Mouse (Mus musculus) cerebellum, adult 2 months (tissue): ENCODE measurements around the gene Btnl1. TPM values are rescaled to one million over a fixed set of nuclear protein-coding genes. Genes with fewer than 3 reads are reported as not detected.

Source experiments
- DNase-seq, 2 experiments: peaks; one replicate each; pipeline ENCODE4 v3.0.0; 2021
- H3K27ac ChIP-seq: fragments of 200-500 bp; 2 replicates; pipeline ENCODE4 v1.5.1; 2012; ENCODE audit warnings: low read length, control low read depth, inconsistent platforms; ENCODE audit not compliant: insufficient read depth
- H3K27me3 ChIP-seq: fragments of 200-500 bp; 2 replicates; pipeline ENCODE4 v1.6.1; 2012; ENCODE audit warnings: inconsistent platforms, mild to moderate bottlenecking, low read length, moderate library complexity; ENCODE audit not compliant: control insufficient read depth, insufficient read depth
- H3K4me1 ChIP-seq: fragments of 200-500 bp; 2 replicates; pipeline ENCODE4 v1.6.1; 2011; ENCODE audit warnings: low read length; ENCODE audit not compliant: control insufficient read depth, insufficient read depth
- H3K4me3 ChIP-seq: fragments of 200-500 bp; replicated peaks from 2 replicates; pipeline ENCODE3; 2011; ENCODE audit warnings: mild to moderate bottlenecking, low read depth, low read length, control low read depth; ENCODE audit not compliant: insufficient read depth
- CTCF ChIP-seq: fragments of 200-500 bp; IDR thresholded peaks from 2 replicates; pipeline ENCODE4 v1.5.1; 2011; ENCODE audit warnings: low read depth, mild to moderate bottlenecking, control low read depth, low read length, moderate library complexity, borderline replicate concordance; ENCODE audit not compliant: insufficient read depth
- POLR2A ChIP-seq: fragments of 200-500 bp; IDR thresholded peaks from 2 replicates; pipeline ENCODE4 v1.6.1; 2011; ENCODE audit warnings: low read length, control low read depth, borderline replicate concordance; ENCODE audit not compliant: insufficient read depth
- WGBS: fragments of 180-500 bp; shearing (Covaris S2); methylation state at CpG from one replicate; pipeline ENCODE4 v1.1.7; 2018; 5-methylcytosine and 5-hydroxymethylcytosine counted together
- polyA plus RNA-seq: library from polyadenylated mRNA; depleted of rRNA; stranded (reverse); fragments of >200 nt; gene quantifications from 2 replicates; pipeline ENCODE4 v1.2.3, GENCODE M21; 2012; rRNA removed

Gene Btnl1
- not detected in 2 replicates for polyA plus RNA-seq

DNA sequence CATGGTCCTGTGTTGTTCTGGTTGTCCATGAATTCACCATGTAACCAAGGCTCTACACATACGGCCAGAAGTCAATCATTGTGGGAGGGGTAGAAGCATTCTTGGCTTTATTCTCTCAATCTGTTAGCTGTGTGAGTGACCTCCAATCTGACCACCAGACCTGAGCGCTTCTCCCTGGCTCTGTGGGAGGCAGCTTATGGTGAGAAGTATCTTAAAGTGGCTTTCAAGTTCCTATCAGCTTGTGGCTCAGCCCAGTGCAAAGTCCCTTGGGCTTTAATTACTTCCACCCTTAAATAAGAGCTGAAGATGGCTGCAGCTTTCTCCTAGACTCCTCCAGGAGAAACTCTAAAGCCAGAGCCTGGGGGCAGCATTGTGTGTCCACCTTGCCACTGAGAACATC, at the start of gene Btnl1:
Gene Btnl1 (plus strand): TSS at position 286 of the 400 bp plus-strand sequence.
- WGBS: 76% methylated on average over 2 of the region's 2 CpGs
- TF ChIP-seq POLR2A (no peak), CTCF (no peak)

GRCm38 (mm10) chr17:34329807-34330206, 47.1 kb upstream of the Btnl1 start:
- no peaks in the 10 kb centered on the region for H3K4me1 ChIP-seq
- H3K27ac ChIP-seq: no peak overlapping the region
- no peaks in the 10 kb centered on the region; the same call in 1 of the 2 replicates for H3K27me3 ChIP-seq
- H3K4me3 ChIP-seq: no peak overlapping the region
- TF ChIP-seq CTCF: no peak
- no peak for TF ChIP-seq POLR2A
- WGBS: 82% methylated on average over 2 of the region's 2 CpGs
- no peak for DNase-seq

More for the DNA sequence above, at the start of gene Btnl1:
- no peak for DNase-seq
- H3K4me3 ChIP-seq: no peak within 1 kb of the TSS
- no peaks in the 10 kb centered on the region for H3K4me1 ChIP-seq
- no peaks in the 10 kb centered on the region for H3K27me3 ChIP-seq
- no peak within 1 kb of the TSS for H3K27ac ChIP-seq

GRCm38 (mm10) chr17:34331200-34331599, 45.7 kb upstream of the Btnl1 start:
- H3K27ac ChIP-seq: no peak overlapping the region
- no peaks in the 10 kb centered on the region for H3K4me1 ChIP-seq
- H3K27me3 ChIP-seq: no peaks in the 10 kb centered on the region; the same call in 1 of the 2 replicates
- TF ChIP-seq POLR2A (no peak), CTCF (no peak)
- no peak overlapping the region for H3K4me3 ChIP-seq
- DNase-seq: no peak
- WGBS: 89% methylated on average over 1 of the region's 1 CpGs

DNA sequence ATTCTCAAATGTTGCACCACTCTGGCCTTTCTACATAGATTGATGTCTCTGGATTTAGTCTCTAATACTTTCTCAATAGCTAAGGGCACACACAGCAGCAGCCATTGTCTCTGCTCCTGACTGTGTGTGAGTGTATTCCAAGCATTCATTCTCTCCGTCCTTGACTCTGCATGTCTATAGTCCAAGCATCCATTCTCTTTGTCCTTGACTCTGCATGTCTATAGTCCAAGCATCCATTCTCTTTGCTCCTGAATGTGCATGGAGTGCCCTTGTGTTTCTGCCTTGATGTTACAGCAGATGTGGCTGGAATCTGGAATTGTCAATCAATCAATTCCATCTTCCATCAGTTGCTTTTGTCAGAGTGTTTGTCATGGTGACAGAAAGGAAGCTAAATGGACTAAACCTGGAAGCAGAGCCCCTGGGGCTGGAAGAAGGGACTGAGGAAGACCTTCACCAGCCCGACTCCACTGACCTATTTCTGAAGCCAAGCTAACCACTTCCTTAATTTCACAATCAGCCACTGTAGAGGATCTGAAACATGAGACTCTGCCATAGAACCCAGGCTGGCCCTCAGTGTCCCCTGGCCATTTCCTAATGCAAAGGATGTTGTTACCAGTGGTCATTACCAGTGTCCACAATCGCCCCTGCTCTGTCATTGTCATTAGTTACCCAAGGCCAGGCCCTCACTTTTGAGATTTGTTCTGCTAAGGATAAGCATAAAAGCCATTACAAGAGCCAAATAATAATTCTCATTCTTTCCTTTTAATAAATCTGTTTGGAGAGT, 36.1 kb upstream of the Btnl1 start:
- no peaks in the 10 kb centered on the region for H3K4me1 ChIP-seq
- no peak overlapping the region for H3K4me3 ChIP-seq
- TF ChIP-seq CTCF: no peak
- no peak for TF ChIP-seq POLR2A
- H3K27me3 ChIP-seq: no peaks in the 10 kb centered on the region
- DNase-seq: no peak
- no peak overlapping the region for H3K27ac ChIP-seq
- WGBS: 44% methylated on average over 3 of the region's 3 CpGs

GRCm38 (mm10) chr17:34344882-34345281, 32.0 kb upstream of the Btnl1 start:
- 86% methylated on average over 4 of the region's 4 CpGs for WGBS

GRCm38 (mm10) chr17:34345486-34345885, 31.4 kb upstream of the Btnl1 start:
- no peak overlapping the region for H3K4me3 ChIP-seq
- TF ChIP-seq POLR2A (no peak), CTCF (no peak)
- WGBS: 87% methylated on average over 7 of the region's 7 CpGs
- no peak for DNase-seq
- no peaks in the 10 kb centered on the region for H3K27me3 ChIP-seq
- H3K4me1 ChIP-seq: 0 out of 2 replicates have a peak, but pooled peaks cover 2% of the 10 kb centered on the region
- H3K27ac ChIP-seq: no peak overlapping the region

More at GRCm38 (mm10) chr17:34344882-34345281, 32.0 kb upstream of the Btnl1 start:
- Histone ChIP-seq H3K27ac (no peak overlapping the region), H3K27me3 (no peaks in the 10 kb centered on the region), H3K4me3 (no peak overlapping the region), H3K4me1 (0 out of 2 replicates have a peak, but pooled peaks cover 2% of the 10 kb centered on the region)
- TF ChIP-seq POLR2A (no peak), CTCF (no peak)
- DNase-seq: no peak

- Histone ChIP-seq H3K27me3 (no peaks in the 10 kb centered on the region), H3K4me1 (0 out of 2 replicates have a peak, but pooled peaks cover 2% of the 10 kb centered on the region), H3K27ac (no peak overlapping the region), H3K4me3 (no peak overlapping the region)
- WGBS: 59% methylated on average over 3 of the region's 3 CpGs
- DNase-seq: no peak
- no peak for TF ChIP-seq POLR2A
- TF ChIP-seq CTCF: no peak
Observed at GRCm38 (mm10) chr17:34346041-34346440, 30.9 kb upstream of the Btnl1 start.

DNA sequence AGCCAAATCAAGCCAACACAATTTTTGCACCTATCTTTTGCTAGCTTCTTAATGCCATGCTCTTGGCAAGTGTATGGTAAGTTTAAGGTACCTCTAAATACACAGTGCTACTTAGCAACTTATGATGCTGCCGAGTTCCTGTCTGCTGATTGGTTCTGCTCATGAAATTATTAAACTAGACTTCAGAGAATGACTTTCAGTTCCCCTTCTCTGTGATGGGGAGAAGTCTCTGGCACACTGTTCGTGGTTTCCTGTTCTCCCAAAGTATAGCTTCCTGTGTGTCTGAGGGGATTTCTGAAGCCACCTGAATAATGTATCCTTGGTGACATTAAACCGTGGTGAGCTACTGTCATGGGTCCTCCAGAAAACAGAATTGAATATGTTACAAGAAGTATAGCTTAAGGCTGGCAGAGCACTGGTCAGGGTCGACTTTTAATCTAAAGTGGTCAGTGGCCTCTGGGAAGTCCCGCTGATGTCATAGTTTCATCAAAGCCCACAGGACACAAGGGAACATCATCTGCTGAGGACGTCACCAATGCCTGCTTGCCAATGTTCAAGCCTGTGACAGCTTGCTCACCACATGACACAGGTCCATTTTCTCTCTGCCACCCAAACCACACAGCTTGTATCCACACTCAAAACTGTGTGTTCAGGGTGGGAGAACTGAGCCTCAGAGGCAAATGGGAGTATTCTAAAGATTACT, 29.2 kb upstream of the Btnl1 start:
- no peak overlapping the region for H3K27ac ChIP-seq
- no peak for DNase-seq
- 51% methylated on average over 6 of the region's 6 CpGs for WGBS
- 0 out of 2 replicates have a peak, but pooled peaks cover 2% of the 10 kb centered on the region for H3K4me1 ChIP-seq
- TF ChIP-seq POLR2A: no peak
- TF ChIP-seq CTCF: no peak
- no peaks in the 10 kb centered on the region for H3K27me3 ChIP-seq
- H3K4me3 ChIP-seq: no peak overlapping the region
